Mouse (Mus musculus) gastrocnemius, adult 18-20 months (tissue): ENCODE measurements around the gene Cfi. TPM values are rescaled to one million over a fixed set of nuclear protein-coding genes. Genes with fewer than 3 reads are reported as not detected.

Experiments used
- DNase-seq: peaks from one replicate; pipeline ENCODE4 v3.0.0; 2021; ENCODE audit warnings: low spot score
- total RNA-seq, 2 experiments: library from RNA; stranded (reverse); gene quantifications; 2 replicates each; pipeline ENCODE4 v1.2.3; 2021

The Cfi gene
- total RNA-seq, 2 experiments from 2014 or later: 0.38 TPM; not detected in 1

GRCm38 (mm10) chr3:129877327-129877726 lies 41.6 kb downstream of the Cfi start:
- DNase-seq: no peak

GRCm38 (mm10) chr3:129878405-129879021 lies 42.8 kb downstream of the Cfi start, which contains the start of gene Pla2g12a:
Gene Pla2g12a, plus strand, starts transcription at chr3:129878606.
- peak; percentile 88 for DNase-seq

- peak; percentile 46 for DNase-seq
These were observed 43.6 kb downstream of the Cfi start for GRCm38 (mm10) chr3:129879131-129879757.

GRCm38 (mm10) chr3:129879913-129880312 lies 44.2 kb downstream of the Cfi start:
- DNase-seq: no peak

GRCm38 (mm10) chr3:129880925-129881593 lies 45.4 kb downstream of the Cfi start:
- DNase-seq: peak; percentile 16

- no peak for DNase-seq
These were observed 49.9 kb downstream of the Cfi start for GRCm38 (mm10) chr3:129885577-129885976.

GRCm38 (mm10) chr3:129886430-129886829 lies 50.7 kb downstream of the Cfi start:
- no peak for DNase-seq

GRCm38 (mm10) chr3:129887779-129888517 lies 52.3 kb downstream of the Cfi start:
- DNase-seq: no peak

- DNase-seq: no peak
These were observed 56.3 kb downstream of the Cfi start for GRCm38 (mm10) chr3:129892003-129892402.

GRCm38 (mm10) chr3:129893143-129893542 lies 57.5 kb downstream of the Cfi start:
- DNase-seq: no peak

GRCm38 (mm10) chr3:129896591-129896990 lies 60.9 kb downstream of the Cfi start:
- DNase-seq: no peak

GRCm38 (mm10) chr3:129898886-129899285 lies 63.2 kb downstream of the Cfi start:
- DNase-seq: no peak

- DNase-seq: peak; percentile 72
These were observed 65.7 kb downstream of the Cfi start, which contains the start of gene Casp6 for GRCm38 (mm10) chr3:129901271-129901809. Gene Casp6, plus strand, starts transcription at chr3:129901425.

- no peak for DNase-seq
These were observed 67.7 kb downstream of the Cfi start for GRCm38 (mm10) chr3:129903369-129903768.

GRCm38 (mm10) chr3:129903866-129904265 lies 68.2 kb downstream of the Cfi start:
- DNase-seq: no peak

GRCm38 (mm10) chr3:129904381-129905132 lies 68.9 kb downstream of the Cfi start:
- DNase-seq: no peak

- DNase-seq: no peak
These were observed 76.3 kb downstream of the Cfi start for GRCm38 (mm10) chr3:129912025-129912424.

GRCm38 (mm10) chr3:129913241-129913640 lies 77.6 kb downstream of the Cfi start:
- DNase-seq: no peak

- DNase-seq: no peak
These were observed 81.7 kb downstream of the Cfi start for GRCm38 (mm10) chr3:129917424-129917823.

GRCm38 (mm10) chr3:129918434-129918833 lies 82.8 kb downstream of the Cfi start:
- peak; percentile 63 for DNase-seq

- DNase-seq: no peak
These were observed 87.9 kb downstream of the Cfi start for GRCm38 (mm10) chr3:129923581-129923980.
